Mouse (Mus musculus) MEL (cell line): ENCODE measurements around the gene Coro1b.

Source experiments
- GABPA ChIP-seq: IDR thresholded peaks from 2 replicates; pipeline ENCODE4 v1.6.1; 2012; ENCODE audit warnings: low read depth, mild to moderate bottlenecking, inconsistent platforms, low read length, improper control_type of control experiment, moderate library complexity
- MAFK ChIP-seq: IDR thresholded peaks from 2 replicates; pipeline ENCODE4 v1.6.1; 2011; ENCODE audit warnings: low read depth, mild to moderate bottlenecking, low read length, improper control_type of control experiment, borderline replicate concordance
- SMC3 ChIP-seq: IDR thresholded peaks from 2 replicates; pipeline ENCODE4 v1.6.1; 2011; ENCODE audit warnings: low read depth, low read length, improper control_type of control experiment
- TAL1 ChIP-seq: IDR thresholded peaks from 2 replicates; pipeline ENCODE4 v1.6.1; 2012; ENCODE audit warnings: mild to moderate bottlenecking, inconsistent platforms, low read length, moderate library complexity, mixed read lengths
- USF2 ChIP-seq, 2 experiments: IDR thresholded peaks; 2 replicates each; pipeline ENCODE4 v1.6.1; 2011 to 2012; ENCODE audit warnings: improper control_type of control experiment in 2 of 2, low read length in 2 of 2, borderline replicate concordance in 1 of 2, inconsistent platforms in 1 of 2, low read depth in 1 of 2, mild to moderate bottlenecking in 1 of 2; ENCODE audit not compliant: insufficient read depth in 1 of 2
- ZNF384 ChIP-seq: IDR thresholded peaks from 2 replicates; pipeline ENCODE4 v1.6.1; 2012; ENCODE audit warnings: low read depth, mild to moderate bottlenecking, inconsistent platforms, low read length, improper control_type of control experiment

DNA sequence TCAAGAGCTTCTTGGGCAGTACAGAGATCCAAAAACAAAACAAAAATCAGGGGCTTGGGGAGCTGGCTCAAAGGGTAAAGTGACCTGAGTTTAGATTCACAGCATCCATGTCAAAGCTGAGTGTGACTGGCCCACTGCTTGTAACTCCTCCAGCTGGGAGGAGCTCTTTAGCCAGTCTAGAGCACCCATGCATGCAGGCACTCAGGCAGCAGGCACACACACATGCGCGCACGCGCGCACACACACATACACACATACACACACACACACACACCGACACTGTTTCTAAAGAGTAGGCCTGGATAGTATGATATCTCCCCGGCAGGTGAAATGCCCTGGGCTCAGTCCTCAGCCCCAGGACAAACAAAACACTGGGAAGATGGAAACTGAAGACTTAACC, 31.4 kb upstream of the Coro1b start:
- TF ChIP-seq GABPA (no peak), USF2 (IDR thresholded peaks at IDR 0.05; ENCODE audit: borderline replicate concordance in 1 of 2, insufficient read depth in 1 of 2, low read depth in 1 of 2, low read length in 2 of 2) (no peak), SMC3 (no peak), MAFK (no peak), ZNF384 (no peak), TAL1 (no peak)
